Mouse (Mus musculus): Measurements from ENCODE around the gene Kifc3. TPM values are rescaled to one million over a fixed set of nuclear protein-coding genes. Genes with fewer than 3 reads are reported as not detected.

The Kifc3 gene
- polyA plus RNA-seq, 1 experiment from 2014 or later = 21.6 TPM

GRCm38 (mm10) chr8:95195728-95196127, 6.9 kb downstream of the Kifc3 start:
- no peaks in the 10 kb centered on the region for H3K27me3 ChIP-seq (replicated peaks; ENCODE audit: control insufficient read depth, insufficient read depth, low read length)
- no peak overlapping the region for H3K4me3 ChIP-seq (ENCODE audit: low read depth, low read length)
- no peaks in the 10 kb centered on the region for H3K4me1 ChIP-seq (replicated peaks; ENCODE audit: control insufficient read depth, insufficient read depth, low read length)
- H3K27ac ChIP-seq (ENCODE audit: low read depth) = no peak overlapping the region
- H3K4me2 ChIP-seq (ENCODE audit: low read length) = no peak overlapping the region
- ATAC-seq (replicated peaks; ENCODE audit: low FRiP score, low TSS enrichment, low read depth) (no peak), DNase-seq (ENCODE audit: low spot score) (no peak)
- H3K9me3 ChIP-seq (ENCODE audit: control insufficient read depth, low read length) = no peaks in the 10 kb centered on the region
- no peak overlapping the region for H3K9ac ChIP-seq (ENCODE audit: low read length)
- H3K36me3 ChIP-seq (ENCODE audit: control insufficient read depth, insufficient read depth, low read length) = no peaks in the 10 kb centered on the region
- whole genome bisulfite sequencing = 60% methylated on average over 11 of the region's 11 CpGs

- no peaks in the 10 kb centered on the region for H3K9me3 ChIP-seq (ENCODE audit: control insufficient read depth, low read length)
- no peaks in the 10 kb centered on the region for H3K4me1 ChIP-seq (replicated peaks; ENCODE audit: control insufficient read depth, insufficient read depth, low read length)
- H3K4me3 ChIP-seq (ENCODE audit: low read depth, low read length) = no peak overlapping the region
- no peak overlapping the region for H3K9ac ChIP-seq (ENCODE audit: low read length)
- H3K4me2 ChIP-seq (ENCODE audit: low read length) = no peak overlapping the region
- WGBS = 87% methylated on average over 9 of the region's 9 CpGs
- no peak for ATAC-seq (replicated peaks; ENCODE audit: low FRiP score, low TSS enrichment, low read depth)
- H3K27me3 ChIP-seq (replicated peaks; ENCODE audit: control insufficient read depth, insufficient read depth, low read length) = no peaks in the 10 kb centered on the region
- no peak overlapping the region for H3K27ac ChIP-seq (ENCODE audit: low read depth)
- no peaks in the 10 kb centered on the region for H3K36me3 ChIP-seq (ENCODE audit: control insufficient read depth, insufficient read depth, low read length)
- no peak for DNase-seq (ENCODE audit: low spot score)
Observed at GRCm38 (mm10) chr8:95191497-95192175, 11.0 kb downstream of the Kifc3 start.

DNA sequence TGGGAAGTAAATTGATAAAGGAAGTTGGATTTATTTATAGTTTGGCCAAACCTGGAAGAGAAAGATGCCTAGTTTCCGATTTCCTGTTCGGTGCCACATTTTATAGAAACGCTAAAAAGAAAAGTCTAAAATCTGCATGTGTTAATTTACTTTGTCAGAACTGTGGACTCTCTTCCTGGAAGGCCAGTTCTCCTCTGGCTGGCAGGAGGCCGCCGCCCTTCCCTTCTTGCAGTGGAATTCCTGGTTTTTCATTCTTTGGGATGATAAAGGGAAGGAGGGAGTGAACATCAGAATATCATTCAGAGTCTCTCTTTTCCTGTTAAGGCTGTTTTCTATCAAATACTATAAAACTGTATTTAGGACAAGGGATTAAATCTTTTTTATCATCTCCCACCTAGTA, 15.0 kb downstream of the Kifc3 start:
- 49% methylated on average over 5 of the region's 5 CpGs for WGBS
- H3K9ac ChIP-seq (ENCODE audit: low read length) = no peak overlapping the region
- H3K36me3 ChIP-seq (ENCODE audit: control insufficient read depth, insufficient read depth, low read length) = no peaks in the 10 kb centered on the region
- H3K4me3 ChIP-seq (ENCODE audit: low read depth, low read length) = no peak overlapping the region
- H3K4me2 ChIP-seq (ENCODE audit: low read length) = no peak overlapping the region
- H3K27me3 ChIP-seq (replicated peaks; ENCODE audit: control insufficient read depth, insufficient read depth, low read length) = no peaks in the 10 kb centered on the region
- H3K27ac ChIP-seq (ENCODE audit: low read depth) = no peak overlapping the region
- DNase-seq (ENCODE audit: low spot score) = no peak
- H3K9me3 ChIP-seq (ENCODE audit: control insufficient read depth, low read length) = no peaks in the 10 kb centered on the region
- no peak for ATAC-seq (replicated peaks; ENCODE audit: low FRiP score, low TSS enrichment, low read depth)
- H3K4me1 ChIP-seq (replicated peaks; ENCODE audit: control insufficient read depth, insufficient read depth, low read length) = no peaks in the 10 kb centered on the region

- no peaks in the 10 kb centered on the region for H3K4me1 ChIP-seq (replicated peaks; ENCODE audit: control insufficient read depth, insufficient read depth, low read length)
- H3K4me2 ChIP-seq (ENCODE audit: low read length) = no peak overlapping the region
- no peaks in the 10 kb centered on the region for H3K36me3 ChIP-seq (ENCODE audit: control insufficient read depth, insufficient read depth, low read length)
- no peaks in the 10 kb centered on the region for H3K27me3 ChIP-seq (replicated peaks; ENCODE audit: control insufficient read depth, insufficient read depth, low read length)
- DNase-seq (ENCODE audit: low spot score) = no peak
- WGBS = 87% methylated on average over 7 of the region's 7 CpGs
- no peaks in the 10 kb centered on the region for H3K9me3 ChIP-seq (ENCODE audit: control insufficient read depth, low read length)
- no peak for ATAC-seq (replicated peaks; ENCODE audit: low FRiP score, low TSS enrichment, low read depth)
- no peak overlapping the region for H3K9ac ChIP-seq (ENCODE audit: low read length)
- H3K4me3 ChIP-seq (ENCODE audit: low read depth, low read length) = no peak overlapping the region
- no peak overlapping the region for H3K27ac ChIP-seq (ENCODE audit: low read depth)
Observed at GRCm38 (mm10) chr8:95185891-95186513, 16.6 kb downstream of the Kifc3 start.

GRCm38 (mm10) chr8:95185104-95185503, 17.5 kb downstream of the Kifc3 start:
- ATAC-seq (replicated peaks; ENCODE audit: low FRiP score, low TSS enrichment, low read depth) = no peak
- Histone ChIP-seq H3K9me3 (ENCODE audit: control insufficient read depth, low read length) (no peaks in the 10 kb centered on the region), H3K36me3 (ENCODE audit: control insufficient read depth, insufficient read depth, low read length) (no peaks in the 10 kb centered on the region), H3K27me3 (replicated peaks; ENCODE audit: control insufficient read depth, insufficient read depth, low read length) (no peaks in the 10 kb centered on the region), H3K4me1 (replicated peaks; ENCODE audit: control insufficient read depth, insufficient read depth, low read length) (no peaks in the 10 kb centered on the region), H3K4me2 (ENCODE audit: low read length) (no peak overlapping the region), H3K27ac (ENCODE audit: low read depth) (no peak overlapping the region), H3K9ac (ENCODE audit: low read length) (no peak overlapping the region), H3K4me3 (ENCODE audit: low read depth, low read length) (no peak overlapping the region)
- 40% methylated on average over 10 of the region's 10 CpGs for WGBS
- no peak for DNase-seq (ENCODE audit: low spot score)

GRCm38 (mm10) chr8:95184171-95184570, 18.4 kb downstream of the Kifc3 start:
- no peaks in the 10 kb centered on the region for H3K4me1 ChIP-seq (replicated peaks; ENCODE audit: control insufficient read depth, insufficient read depth, low read length)
- no peak overlapping the region for H3K4me3 ChIP-seq (ENCODE audit: low read depth, low read length)
- no peaks in the 10 kb centered on the region for H3K27me3 ChIP-seq (replicated peaks; ENCODE audit: control insufficient read depth, insufficient read depth, low read length)
- ATAC-seq (replicated peaks; ENCODE audit: low FRiP score, low TSS enrichment, low read depth) (no peak), DNase-seq (ENCODE audit: low spot score) (no peak)
- WGBS = 79% methylated on average over 12 of the region's 12 CpGs
- no peaks in the 10 kb centered on the region for H3K36me3 ChIP-seq (ENCODE audit: control insufficient read depth, insufficient read depth, low read length)
- no peak overlapping the region for H3K27ac ChIP-seq (ENCODE audit: low read depth)
- H3K9ac ChIP-seq (ENCODE audit: low read length) = no peak overlapping the region
- H3K9me3 ChIP-seq (ENCODE audit: control insufficient read depth, low read length) = no peaks in the 10 kb centered on the region
- no peak overlapping the region for H3K4me2 ChIP-seq (ENCODE audit: low read length)

- 58% methylated on average over 7 of the region's 7 CpGs for WGBS
- no peak overlapping the region for H3K4me3 ChIP-seq (ENCODE audit: low read depth, low read length)
- H3K4me2 ChIP-seq (ENCODE audit: low read length) = no peak overlapping the region
- DNase-seq (ENCODE audit: low spot score) = no peak
- no peaks in the 10 kb centered on the region for H3K9me3 ChIP-seq (ENCODE audit: control insufficient read depth, low read length)
- no peaks in the 10 kb centered on the region for H3K27me3 ChIP-seq (replicated peaks; ENCODE audit: control insufficient read depth, insufficient read depth, low read length)
- H3K9ac ChIP-seq (ENCODE audit: low read length) = no peak overlapping the region
- H3K4me1 ChIP-seq (replicated peaks; ENCODE audit: control insufficient read depth, insufficient read depth, low read length) = no peaks in the 10 kb centered on the region
- no peak for ATAC-seq (replicated peaks; ENCODE audit: low FRiP score, low TSS enrichment, low read depth)
- no peak overlapping the region for H3K27ac ChIP-seq (ENCODE audit: low read depth)
- H3K36me3 ChIP-seq (ENCODE audit: control insufficient read depth, insufficient read depth, low read length) = no peaks in the 10 kb centered on the region
Observed at GRCm38 (mm10) chr8:95181850-95182249, 20.8 kb downstream of the Kifc3 start.

GRCm38 (mm10) chr8:95178191-95178590, 24.4 kb downstream of the Kifc3 start:
- no peaks in the 10 kb centered on the region for H3K4me1 ChIP-seq (replicated peaks; ENCODE audit: control insufficient read depth, insufficient read depth, low read length)
- no peaks in the 10 kb centered on the region for H3K27me3 ChIP-seq (replicated peaks; ENCODE audit: control insufficient read depth, insufficient read depth, low read length)
- DNase-seq (ENCODE audit: low spot score) = no peak
- no peaks in the 10 kb centered on the region for H3K9me3 ChIP-seq (ENCODE audit: control insufficient read depth, low read length)
- 55% methylated on average over 4 of the region's 4 CpGs for WGBS
- no peak overlapping the region for H3K27ac ChIP-seq (ENCODE audit: low read depth)
- ATAC-seq (replicated peaks; ENCODE audit: low FRiP score, low TSS enrichment, low read depth) = no peak
- H3K9ac ChIP-seq (ENCODE audit: low read length) = no peak overlapping the region
- no peak overlapping the region for H3K4me3 ChIP-seq (ENCODE audit: low read depth, low read length)
- no peaks in the 10 kb centered on the region for H3K36me3 ChIP-seq (ENCODE audit: control insufficient read depth, insufficient read depth, low read length)
- H3K4me2 ChIP-seq (ENCODE audit: low read length) = no peak overlapping the region

DNA sequence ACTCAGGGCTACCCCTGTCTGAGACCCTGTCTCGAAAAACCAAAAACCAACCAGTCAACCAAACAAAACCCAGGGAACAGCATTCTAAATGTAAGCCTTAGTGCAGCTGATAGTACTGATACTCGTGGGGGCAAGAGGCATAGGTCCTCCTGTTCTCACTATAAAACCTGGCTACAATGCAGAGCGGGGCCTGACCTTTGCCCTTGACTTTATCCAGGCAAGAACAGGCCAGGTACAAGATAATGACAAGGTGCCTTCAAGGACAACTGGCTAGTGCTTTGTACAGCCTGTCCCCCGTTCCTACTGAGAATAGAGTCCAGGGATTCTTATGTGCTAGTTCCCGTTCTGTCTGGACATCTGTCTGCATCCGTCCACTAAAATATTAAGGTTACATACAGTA, 25.6 kb downstream of the Kifc3 start:
- Histone ChIP-seq H3K4me3 (ENCODE audit: low read depth, low read length) (no peak overlapping the region), H3K36me3 (ENCODE audit: control insufficient read depth, insufficient read depth, low read length) (no peaks in the 10 kb centered on the region), H3K27me3 (replicated peaks; ENCODE audit: control insufficient read depth, insufficient read depth, low read length) (no peaks in the 10 kb centered on the region), H3K9me3 (ENCODE audit: control insufficient read depth, low read length) (no peaks in the 10 kb centered on the region), H3K27ac (ENCODE audit: low read depth) (no peak overlapping the region), H3K4me1 (replicated peaks; ENCODE audit: control insufficient read depth, insufficient read depth, low read length) (no peaks in the 10 kb centered on the region), H3K9ac (ENCODE audit: low read length) (no peak overlapping the region), H3K4me2 (ENCODE audit: low read length) (no peak overlapping the region)
- no peak for DNase-seq (ENCODE audit: low spot score)
- no peak for ATAC-seq (replicated peaks; ENCODE audit: low FRiP score, low TSS enrichment, low read depth)
- WGBS = 79% methylated on average over 6 of the region's 6 CpGs

Data from intestine, embryonic 14.5 days (tissue).